Mouse (Mus musculus): ENCODE measurements around the gene Prl7a2.

The Prl7a2 gene

DNA sequence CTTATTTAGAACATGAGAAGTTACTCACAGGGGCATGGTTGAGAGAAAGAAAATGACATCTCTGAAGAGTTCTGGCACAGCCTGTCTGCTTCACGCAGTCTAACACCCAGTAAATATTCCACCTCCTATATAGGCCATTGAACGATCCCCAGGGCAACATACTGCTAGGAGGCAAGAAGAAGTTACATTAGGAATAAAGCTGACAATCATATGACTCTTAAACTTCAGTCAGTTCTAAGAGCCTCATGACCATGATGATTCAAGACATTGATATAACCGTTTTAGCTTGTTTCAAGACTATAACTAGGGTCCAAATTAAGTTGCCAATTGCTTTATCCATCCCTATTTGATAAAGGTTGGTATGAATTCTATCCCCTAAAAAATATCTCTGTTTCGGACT lies at the start of gene Prl7a2:
Gene Prl7a2, minus strand, starts transcription at position 101 of the 400 bp plus-strand sequence.
- no peak for DNase-seq (ENCODE audit: low spot score)

DNA sequence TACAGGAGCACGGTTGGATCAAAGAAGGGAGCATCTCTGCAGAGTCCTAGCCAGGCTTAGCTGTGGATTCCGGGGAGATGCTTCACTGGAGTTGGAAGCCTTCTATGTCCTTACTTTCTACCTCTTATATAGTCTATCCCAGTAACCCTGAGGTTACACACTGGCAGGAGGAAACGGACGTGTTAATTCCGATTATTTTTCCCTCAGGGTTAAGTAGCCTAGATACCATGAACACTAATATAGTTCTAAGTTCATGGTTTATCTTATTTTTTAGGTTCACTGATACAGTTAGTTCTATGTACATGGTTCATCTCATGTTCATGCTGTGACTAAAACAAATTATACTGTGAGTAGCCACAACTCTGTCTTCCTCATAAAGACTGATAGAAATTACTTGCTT lies 48.8 kb upstream of the Prl7a2 start, which contains the start of gene Prl7d1:
Gene Prl7d1, minus strand, starts transcription at position 101 of the 400 bp plus-strand sequence.
- no peak for DNase-seq (ENCODE audit: low spot score)

DNA sequence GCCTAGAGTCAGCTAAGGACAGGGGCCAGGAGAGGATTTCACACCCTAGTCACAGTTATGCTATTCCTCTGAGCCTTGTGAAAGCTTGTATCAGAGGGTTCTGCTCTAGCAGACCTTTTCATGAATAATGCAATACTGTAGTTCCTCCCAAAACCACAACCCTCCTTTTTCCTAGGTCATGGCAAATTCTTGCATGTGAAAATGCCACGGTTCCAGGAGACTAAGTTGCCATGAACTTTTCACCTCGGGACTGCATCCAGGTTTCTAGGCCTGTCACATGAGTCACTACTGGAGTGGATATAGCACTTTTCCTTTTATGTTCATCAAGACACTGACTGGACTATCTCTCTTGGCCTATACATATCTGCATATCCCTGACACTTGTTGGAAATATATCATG lies 38.7 kb upstream of the Prl7a2 start:
- DNase-seq (ENCODE audit: low spot score), result no peak

DNA sequence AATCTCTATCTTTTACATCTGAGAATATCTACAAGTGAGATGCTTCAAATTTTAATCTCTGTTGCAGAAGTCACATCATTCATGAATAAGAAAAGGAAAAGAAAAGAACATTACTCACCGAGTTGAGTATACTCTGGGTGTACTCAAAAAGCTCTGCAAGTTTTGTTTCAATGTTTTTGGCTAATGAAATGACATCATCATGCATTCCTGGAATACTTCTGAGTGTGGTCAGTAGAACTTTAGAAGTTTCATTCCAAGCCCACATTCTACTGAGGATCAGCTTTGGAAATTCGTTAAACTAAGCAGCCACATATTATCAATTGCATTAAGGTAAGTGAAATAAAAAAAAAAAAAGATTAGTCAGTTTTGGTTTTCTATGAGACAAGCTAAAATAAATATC lies 7.1 kb downstream of the Prl7a2 start:
- DNase-seq (ENCODE audit: low spot score), result no peak

DNA sequence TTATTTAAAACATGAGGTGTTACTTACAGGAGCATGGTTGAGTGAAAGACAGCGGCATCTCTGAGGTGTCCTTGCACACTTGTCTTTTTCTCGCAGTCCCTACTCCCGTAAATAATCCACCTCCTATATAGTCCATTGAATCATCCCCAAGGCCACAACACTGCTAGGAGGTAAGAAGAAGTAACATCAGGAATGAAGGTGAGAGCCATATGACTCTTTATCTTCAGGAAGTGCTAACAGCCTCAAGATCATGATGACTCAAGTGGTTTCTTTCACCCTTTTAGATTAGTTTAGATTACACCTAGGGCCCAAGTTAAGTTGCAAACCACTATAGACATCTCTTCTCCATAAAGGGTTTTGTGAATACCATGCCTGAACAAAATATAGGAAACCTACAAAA lies 25.4 kb downstream of the Prl7a2 start, which contains the start of gene Prl7a1:
Gene Prl7a1, minus strand, starts transcription at position 101 of the 400 bp plus-strand sequence.
- DNase-seq (ENCODE audit: low spot score), result no peak

GRCm38 (mm10) chr13:27610482-27610881 lies 57.4 kb downstream of the Prl7a2 start, which contains the start of gene Prl7b1:
TSS of gene Prl7b1 (minus strand) at chr13:27610582.
- DNase-seq (ENCODE audit: low spot score), result no peak
